Mouse (Mus musculus): ENCODE measurements around the gene Cap2.

Cap2 gene

DNA sequence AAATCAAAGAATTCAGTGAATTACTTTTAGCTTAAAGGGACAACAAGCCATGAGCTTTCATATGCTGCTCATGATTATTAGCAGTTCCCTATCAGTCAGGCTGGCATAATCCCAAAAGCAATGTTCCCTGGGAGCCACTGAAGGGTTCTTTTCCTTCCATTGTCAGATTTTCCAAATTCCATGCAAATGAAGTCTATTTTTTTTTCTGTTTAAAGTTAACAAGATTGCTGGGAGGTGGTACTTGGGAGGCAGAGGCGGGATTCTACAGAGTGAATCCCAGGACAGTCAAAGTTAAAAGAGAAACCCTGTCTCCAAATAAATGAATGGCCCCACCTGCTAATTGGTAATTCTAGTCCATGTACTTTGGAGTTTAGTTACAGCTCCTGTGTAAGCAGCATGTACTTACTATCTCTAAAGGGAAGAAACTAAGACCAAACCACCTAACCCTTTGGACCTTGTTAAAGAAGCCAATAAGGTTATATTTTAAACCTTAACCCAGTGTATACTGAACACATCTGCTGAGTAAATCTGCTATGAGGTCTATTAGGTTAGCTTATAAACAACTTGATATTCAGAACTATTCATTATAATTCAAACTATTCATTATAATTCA is 193.8 kb downstream of the Cap2 start:
- DNase-seq (ENCODE audit: low read depth, low spot score) = no peak

DNA sequence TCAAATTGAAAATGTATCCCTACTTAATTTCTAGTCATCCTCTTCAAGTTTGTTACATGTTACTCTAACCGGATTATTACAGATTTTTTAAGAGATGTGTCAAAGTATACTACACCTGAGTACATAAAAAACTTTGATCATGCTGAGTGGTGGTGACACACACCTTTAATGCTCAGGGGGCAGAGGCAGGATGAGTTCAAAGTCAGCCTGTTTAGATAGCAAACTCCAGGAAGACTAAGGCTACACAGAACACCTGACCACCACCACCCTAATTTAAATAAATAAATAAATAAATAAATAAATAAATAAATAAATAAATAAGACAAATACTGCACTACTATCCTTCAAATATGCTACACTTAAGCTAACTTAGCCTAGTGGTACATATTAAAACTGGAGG is 194.3 kb downstream of the Cap2 start:
- DNase-seq (ENCODE audit: low read depth, low spot score) = no peak

DNA sequence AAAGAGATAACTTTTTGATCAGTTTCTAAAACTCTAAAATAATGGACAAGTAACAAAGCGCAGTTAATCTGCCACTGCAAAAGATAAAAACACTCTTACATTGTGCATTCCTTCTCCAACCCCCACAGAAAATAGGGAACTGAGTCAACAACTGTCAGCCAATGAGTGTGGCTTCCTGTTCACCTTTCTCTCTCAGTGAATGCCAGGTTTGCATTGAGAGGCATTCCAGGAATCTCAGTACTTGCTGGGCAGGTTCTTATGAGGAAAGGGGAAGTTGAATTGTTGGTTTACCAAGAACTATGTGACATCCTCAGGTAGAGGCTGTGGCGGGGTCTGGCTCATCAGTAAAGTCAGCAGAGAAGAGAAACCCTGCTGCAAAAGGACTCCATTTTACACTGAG is 195.1 kb downstream of the Cap2 start:
- DNase-seq (ENCODE audit: low read depth, low spot score) = no peak

DNA sequence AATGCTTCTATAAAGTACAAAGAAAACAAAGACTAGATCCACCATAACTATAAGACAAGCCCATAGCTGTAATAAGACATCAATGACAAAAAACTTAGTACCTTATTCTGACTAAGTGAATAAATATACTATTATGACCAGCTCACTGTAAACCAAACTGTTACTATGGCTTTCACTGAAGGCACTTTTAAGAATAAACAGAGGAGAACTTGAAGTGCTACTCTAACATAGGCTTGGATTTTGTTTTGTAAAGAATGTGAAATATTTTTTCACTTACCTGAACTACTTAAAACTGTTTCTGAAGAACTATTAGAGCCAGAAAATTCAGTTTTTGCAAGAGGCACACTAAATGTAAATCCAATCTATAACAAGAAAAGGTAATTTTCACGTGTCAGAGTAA is 197.7 kb downstream of the Cap2 start:
- no peak for DNase-seq (ENCODE audit: low read depth, low spot score)
